Mouse (Mus musculus) neural tube, embryonic 14.5 days (tissue): ENCODE results near the gene Ppm1h. TPM values are rescaled to one million over a fixed set of nuclear protein-coding genes. Genes with fewer than 3 reads are reported as not detected.
"Not testable (repeated sequence)": the region's sequence is repeated elsewhere in the genome, so short reads cannot be mapped to it uniquely, and the experiment has no call there.

Source experiments
- ATAC-seq: fragments of 200-750 bp; cut with Nextera tagmentation; 2 replicates; pipeline ENCODE4 v1.8.0; 2017; ENCODE audit warnings: low read depth, mild to moderate bottlenecking, moderate TSS enrichment, moderate library complexity
- H3K27ac ChIP-seq: fragments of 300-500 bp; sonication (generic); 2 replicates; pipeline ENCODE4 v1.5.1; 2014; ENCODE audit warnings: low read depth, mild to moderate bottlenecking, control low read depth, low read length, moderate library complexity, mixed read lengths
- H3K27me3 ChIP-seq: fragments of 300-500 bp; sonication (generic); 2 replicates; pipeline ENCODE4 v1.6.1; 2014; ENCODE audit warnings: low read length; ENCODE audit not compliant: control insufficient read depth, insufficient read depth
- H3K36me3 ChIP-seq: fragments of 300-500 bp; sonication (generic); 2 replicates; pipeline ENCODE4 v1.6.1; 2014; ENCODE audit warnings: low read length, mixed read lengths; ENCODE audit not compliant: control insufficient read depth, insufficient read depth
- H3K4me1 ChIP-seq: fragments of 300-500 bp; sonication (generic); 2 replicates; pipeline ENCODE4 v1.6.1; 2014; ENCODE audit warnings: low read length; ENCODE audit not compliant: control insufficient read depth, insufficient read depth
- H3K4me2 ChIP-seq: fragments of 300-500 bp; sonication (generic); 2 replicates; pipeline ENCODE4 v1.6.1; 2014; ENCODE audit warnings: mild to moderate bottlenecking, low read depth, low read length, control low read depth
- H3K4me3 ChIP-seq: fragments of 300-500 bp; sonication (generic); 2 replicates; pipeline ENCODE4 v1.5.1; 2014; ENCODE audit warnings: low read depth, low read length, control low read depth, mixed read lengths
- H3K9ac ChIP-seq: fragments of 300-500 bp; sonication (generic); replicated peaks from 2 replicates; pipeline ENCODE4 v1.6.1; 2014; ENCODE audit warnings: low read depth, mild to moderate bottlenecking, control low read depth, low read length, mixed read lengths
- H3K9me3 ChIP-seq: fragments of 300-500 bp; sonication (generic); 2 replicates; pipeline ENCODE4 v1.6.1; 2016; ENCODE audit warnings: low read length; ENCODE audit not compliant: control insufficient read depth
- WGBS: fragments of 180-500 bp; shearing (Covaris S2); extraction: QIAGEN DNeasy Blood & Tissue Kit; methylation state at CpG from one replicate; pipeline ENCODE4 v1.1.7; 2014; 5-methylcytosine and 5-hydroxymethylcytosine counted together
- polyA plus RNA-seq: library from polyadenylated mRNA; unstranded; fragments of >200 nt; fragmentation: Nextera tagmentation; extraction: Ambion mirVana; gene quantifications from 2 replicates; pipeline ENCODE4 v1.2.1, GENCODE M21; 2014

Gene Ppm1h
- polyA plus RNA-seq, 1 experiment from 2014 or later, result 41.5 TPM

DNA sequence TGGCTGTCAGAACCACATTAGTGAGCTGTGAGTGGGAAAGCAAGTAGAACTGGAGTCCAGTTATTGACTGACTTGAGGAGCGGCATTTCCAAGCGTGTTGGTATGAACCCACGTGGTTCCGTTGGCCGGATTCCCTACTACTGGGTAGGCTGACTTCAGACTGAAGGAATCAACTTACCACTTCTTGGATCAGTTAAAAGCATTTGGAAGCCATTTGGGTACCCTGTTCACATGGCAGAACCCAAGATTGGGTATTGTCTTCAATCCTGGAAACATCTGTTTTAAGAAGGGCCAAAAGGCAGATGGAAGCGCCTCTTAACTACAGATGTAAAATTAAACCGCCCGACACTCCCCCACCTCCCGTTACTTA lies 239.7 kb downstream of the Ppm1h start:
- Histone ChIP-seq H3K9ac (no peak overlapping the region), H3K4me1 (no peaks in the 10 kb centered on the region; the same call in 1 of the 2 replicates), H3K4me2 (no peak overlapping the region), H3K27me3 (no peaks in the 10 kb centered on the region), H3K27ac (no peak overlapping the region), H3K36me3 (no peaks in the 10 kb centered on the region), H3K4me3 (no peak overlapping the region), H3K9me3 (no peaks in the 10 kb centered on the region)
- no peak for ATAC-seq
- WGBS, result 96% methylated on average over 9 of the region's 9 CpGs

DNA sequence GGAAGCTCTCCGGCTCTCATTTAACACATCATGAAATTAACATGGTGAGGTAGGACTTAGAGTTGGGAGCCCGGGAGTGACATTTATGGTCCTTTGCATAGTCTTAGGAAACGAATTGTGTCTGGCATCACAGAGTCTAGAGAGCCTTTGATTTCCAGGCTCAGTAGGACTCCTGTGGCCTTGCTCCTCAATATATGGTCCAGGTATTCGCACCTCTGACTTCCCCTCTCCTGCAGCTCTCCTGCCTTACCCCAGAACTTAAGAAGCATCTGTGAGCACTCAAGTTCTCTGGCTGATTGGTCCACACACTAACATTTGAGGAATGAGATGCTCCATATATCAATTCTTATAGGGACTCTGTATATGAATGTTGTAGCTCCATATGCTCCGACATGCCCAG lies 240.2 kb downstream of the Ppm1h start:
- H3K9ac ChIP-seq, result no peak overlapping the region
- no peaks in the 10 kb centered on the region for H3K36me3 ChIP-seq
- H3K4me1 ChIP-seq, result no peaks in the 10 kb centered on the region; the same call in 1 of the 2 replicates
- no peak overlapping the region for H3K4me3 ChIP-seq
- ATAC-seq, result no peak
- 85% methylated on average over 5 of the region's 5 CpGs for WGBS
- H3K27me3 ChIP-seq, result no peaks in the 10 kb centered on the region
- no peak overlapping the region for H3K27ac ChIP-seq
- no peak overlapping the region for H3K4me2 ChIP-seq
- no peaks in the 10 kb centered on the region for H3K9me3 ChIP-seq

DNA sequence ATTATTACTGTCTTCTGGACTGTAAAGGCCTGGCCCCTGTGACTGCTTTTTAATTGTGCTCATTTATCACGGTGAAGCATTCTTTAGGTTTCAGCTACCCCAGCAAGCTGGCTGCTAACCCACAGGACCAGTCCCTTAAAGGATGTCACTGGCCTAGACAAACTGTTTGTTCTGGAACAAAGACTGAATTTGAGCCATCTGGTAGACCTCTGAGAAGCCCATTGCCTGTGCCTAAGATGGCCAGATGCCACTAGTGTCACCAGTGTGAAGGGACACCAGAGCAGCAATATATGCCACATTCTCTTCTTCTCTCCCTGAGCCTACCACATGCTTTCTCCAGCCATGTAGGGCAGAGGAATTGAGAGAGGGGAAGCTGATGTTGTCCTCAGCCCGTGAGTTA lies 240.9 kb downstream of the Ppm1h start:
- WGBS, result 89% methylated on average over 2 of the region's 2 CpGs
- Histone ChIP-seq H3K4me1 (no peaks in the 10 kb centered on the region; the same call in 1 of the 2 replicates), H3K36me3 (no peaks in the 10 kb centered on the region), H3K4me2 (no peak overlapping the region), H3K27me3 (no peaks in the 10 kb centered on the region), H3K27ac (no peak overlapping the region), H3K9me3 (no peaks in the 10 kb centered on the region), H3K9ac (no peak overlapping the region), H3K4me3 (no peak overlapping the region)
- ATAC-seq, result no peak

DNA sequence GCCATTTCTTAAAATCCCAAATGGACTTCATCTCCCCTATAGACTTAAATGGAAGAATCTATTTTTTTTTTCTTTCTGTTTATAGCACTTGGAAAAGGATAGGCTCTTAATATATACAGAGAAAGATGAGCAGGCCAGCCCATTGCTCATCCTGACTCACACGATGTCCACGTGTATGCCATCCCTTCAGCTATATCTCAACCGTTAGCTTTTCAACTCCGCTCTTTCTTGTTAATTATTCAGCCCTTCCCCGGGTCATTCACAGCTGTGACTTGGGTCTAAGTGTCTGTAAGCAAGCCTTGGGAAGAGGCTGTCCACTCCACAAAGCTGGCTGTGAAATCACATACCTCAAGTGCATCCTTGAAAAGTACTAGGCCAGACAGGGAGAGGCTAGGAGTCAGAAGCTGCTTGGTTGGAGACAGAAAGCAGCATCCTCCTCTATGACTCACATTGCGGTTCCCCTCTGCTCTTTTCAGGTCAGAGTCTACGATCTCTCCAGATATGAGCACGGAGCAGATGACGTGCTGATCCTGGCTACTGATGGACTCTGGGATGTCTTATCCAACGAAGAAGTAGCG lies 241.7 kb downstream of the Ppm1h start:
- H3K9ac ChIP-seq, result no peak overlapping the region
- no peak overlapping the region for H3K4me2 ChIP-seq
- H3K9me3 ChIP-seq, result no peaks in the 10 kb centered on the region
- H3K36me3 ChIP-seq, result no peaks in the 10 kb centered on the region
- WGBS, result 93% methylated on average over 11 of the region's 11 CpGs
- H3K4me3 ChIP-seq, result no peak overlapping the region
- no peaks in the 10 kb centered on the region for H3K27me3 ChIP-seq
- no peaks in the 10 kb centered on the region; the same call in 1 of the 2 replicates for H3K4me1 ChIP-seq
- no peak for ATAC-seq
- H3K27ac ChIP-seq, result no peak overlapping the region

DNA sequence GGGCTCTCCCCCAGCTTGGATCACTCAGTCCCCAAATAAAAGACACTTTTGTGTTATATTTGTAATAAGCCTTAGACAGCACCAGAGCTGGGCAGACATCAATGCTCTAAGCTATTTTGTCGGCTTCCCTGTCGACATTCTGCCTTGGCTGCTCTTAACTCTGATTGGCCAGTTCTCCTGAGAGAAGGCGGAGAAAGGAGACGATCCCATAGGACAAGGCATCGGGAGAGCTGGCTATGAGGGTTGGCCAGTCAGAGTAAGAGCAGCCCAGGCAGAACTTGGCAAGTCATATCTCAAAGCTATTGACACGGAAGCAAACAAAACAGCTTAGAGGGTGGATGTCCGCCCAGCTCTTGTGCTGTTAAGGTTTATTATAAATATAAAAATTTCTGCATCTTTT lies 243.7 kb downstream of the Ppm1h start:
- peak; percentile 34; the same call in 1 of the 2 replicates for ATAC-seq
- Histone ChIP-seq H3K36me3 (no peaks in the 10 kb centered on the region), H3K9ac (no peak overlapping the region), H3K27me3 (no peaks in the 10 kb centered on the region), H3K4me1 (no peaks in the 10 kb centered on the region; the same call in 1 of the 2 replicates), H3K4me2 (no peak overlapping the region), H3K9me3 (no peaks in the 10 kb centered on the region), H3K4me3 (no peak overlapping the region), H3K27ac (no peak overlapping the region; the same call in 1 of the 2 replicates)
- WGBS, result 42% methylated on average over 7 of the region's 7 CpGs

DNA sequence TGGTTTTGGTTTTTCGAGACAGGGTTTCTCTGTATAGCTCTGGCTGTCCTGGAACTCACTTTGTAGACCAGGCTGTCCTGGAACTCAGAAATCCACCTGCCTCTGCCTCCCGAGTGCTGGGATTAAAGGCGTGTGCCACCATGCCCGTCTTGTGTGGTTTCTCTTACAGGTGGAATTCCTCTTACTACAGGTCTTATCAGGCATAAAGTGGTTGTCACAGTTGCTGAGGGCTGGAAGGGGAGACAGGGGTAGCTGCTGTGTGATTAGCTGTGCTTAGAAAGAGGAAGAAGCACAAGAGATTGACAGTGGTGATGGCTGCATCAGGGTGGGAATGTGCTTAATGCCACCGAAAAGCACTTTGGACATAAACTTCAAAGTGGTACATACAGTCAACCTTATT lies 246.0 kb downstream of the Ppm1h start:
- 84% methylated on average over 5 of the region's 5 CpGs for WGBS
- not testable (repeated sequence) for H3K4me3 ChIP-seq, H3K4me1 ChIP-seq, H3K9me3 ChIP-seq, H3K9ac ChIP-seq, H3K4me2 ChIP-seq, H3K27me3 ChIP-seq, ATAC-seq, H3K36me3 ChIP-seq, H3K27ac ChIP-seq

DNA sequence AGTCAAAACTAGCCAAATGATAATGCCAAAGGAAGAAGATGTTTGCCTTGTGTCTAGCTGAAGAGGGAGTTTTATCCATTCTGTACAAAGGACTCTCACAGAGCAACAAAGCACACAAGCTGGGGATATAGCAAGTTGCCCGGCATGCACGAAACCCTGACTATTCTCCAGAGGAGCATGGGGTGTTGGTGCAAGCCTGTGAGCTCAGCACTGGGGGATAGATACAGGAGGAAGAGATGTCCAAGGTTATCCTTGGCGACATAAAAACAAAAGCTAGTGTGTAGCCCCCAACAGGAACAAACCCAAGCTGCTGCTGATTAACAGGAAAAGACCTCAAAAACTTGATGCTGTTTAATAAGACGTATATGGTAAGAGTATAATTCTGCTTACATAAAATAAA lies 247.7 kb downstream of the Ppm1h start:
- no peaks in the 10 kb centered on the region for H3K36me3 ChIP-seq
- no peaks in the 10 kb centered on the region for H3K27me3 ChIP-seq
- no peak overlapping the region for H3K4me2 ChIP-seq
- H3K9me3 ChIP-seq, result no peaks in the 10 kb centered on the region
- no peak overlapping the region for H3K27ac ChIP-seq
- ATAC-seq, result no peak
- no peak overlapping the region for H3K4me3 ChIP-seq
- H3K9ac ChIP-seq, result no peak overlapping the region
- H3K4me1 ChIP-seq, result peaks cover 14% of the 10 kb centered on the region; the same call in 1 of the 2 replicates
- 90% methylated on average over 4 of the region's 4 CpGs for WGBS

DNA sequence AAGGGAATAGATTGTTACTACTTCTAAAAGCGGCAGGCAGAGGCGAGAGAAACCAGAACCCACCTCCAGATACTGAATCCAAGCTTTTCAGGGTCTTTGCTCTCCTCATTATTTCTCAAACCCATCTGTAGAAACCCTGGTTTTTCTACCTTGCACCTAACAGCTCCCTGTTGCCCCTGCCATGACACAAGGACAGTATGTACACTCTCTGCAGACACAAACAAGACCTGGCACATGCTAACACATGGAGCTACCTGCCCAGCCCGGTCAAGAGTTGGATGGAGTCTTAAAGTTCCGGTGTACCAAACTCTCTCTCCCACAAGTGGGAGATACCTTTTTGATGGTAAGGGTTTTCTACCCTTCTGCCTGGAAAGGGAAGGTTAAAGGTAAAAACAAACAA lies 252.0 kb downstream of the Ppm1h start:
- no peak overlapping the region for H3K4me3 ChIP-seq
- H3K36me3 ChIP-seq, result no peaks in the 10 kb centered on the region; the same call in 1 of the 2 replicates
- H3K9me3 ChIP-seq, result no peaks in the 10 kb centered on the region
- no peak overlapping the region for H3K9ac ChIP-seq
- H3K27me3 ChIP-seq, result no peaks in the 10 kb centered on the region
- H3K4me1 ChIP-seq, result peaks cover 30% of the 10 kb centered on the region
- H3K4me2 ChIP-seq, result no peak overlapping the region
- 94% methylated on average over 4 of the region's 4 CpGs for WGBS
- H3K27ac ChIP-seq, result peak overlapping the region; percentile 61
- ATAC-seq, result no peak

DNA sequence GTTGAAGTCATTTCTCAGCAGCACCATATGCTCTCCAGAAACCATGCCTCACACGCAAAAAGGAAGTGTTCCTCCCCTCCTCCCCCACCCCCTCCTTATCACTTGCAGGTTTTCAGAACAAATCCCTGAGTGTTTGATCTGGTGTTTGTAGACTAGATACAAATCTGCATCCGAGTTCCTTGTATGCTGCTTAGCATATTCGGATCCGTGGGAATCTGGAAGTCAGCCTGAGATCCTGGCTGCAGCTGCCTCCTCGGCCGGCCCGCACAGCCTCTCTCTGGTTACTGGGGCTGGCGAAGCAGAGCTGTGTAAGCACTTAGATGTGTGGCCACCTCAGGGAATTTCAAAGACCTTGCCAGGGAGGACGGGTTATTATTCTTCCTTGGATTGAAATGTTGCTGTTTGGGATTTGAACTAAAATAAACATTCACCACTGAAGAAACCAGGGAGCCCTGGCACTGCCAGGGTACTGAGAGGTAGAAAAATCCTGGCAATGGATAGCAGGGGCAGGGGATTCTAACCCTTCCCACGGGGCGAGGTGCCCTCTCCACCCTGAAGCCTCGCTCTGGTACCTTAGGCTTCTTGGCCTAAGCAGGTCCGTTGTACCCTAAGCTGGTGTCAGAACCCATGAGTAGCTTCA lies 252.8 kb downstream of the Ppm1h start:
- H3K4me3 ChIP-seq, result no peak overlapping the region
- no peak overlapping the region for H3K4me2 ChIP-seq
- peaks cover 30% of the 10 kb centered on the region for H3K4me1 ChIP-seq
- H3K9me3 ChIP-seq, result no peaks in the 10 kb centered on the region
- peak; percentile 80 for ATAC-seq
- H3K27ac ChIP-seq, result peak overlapping the region; percentile 61
- no peaks in the 10 kb centered on the region; the same call in 1 of the 2 replicates for H3K36me3 ChIP-seq
- WGBS, result 7% methylated on average over 13 of the region's 13 CpGs
- no peaks in the 10 kb centered on the region for H3K27me3 ChIP-seq
- no peak overlapping the region for H3K9ac ChIP-seq
